Mouse (Mus musculus): Measurements from ENCODE around the gene Ftsj1.

- no peak for TF ChIP-seq ZC3H11A (IDR thresholded peaks at IDR 0.05; ENCODE audit: borderline replicate concordance, low read depth, low read length)
- no peak for TF ChIP-seq MAFK (IDR thresholded peaks at IDR 0.05; ENCODE audit: insufficient read depth, low read depth, low read length)
- TF ChIP-seq CHD2 (IDR thresholded peaks at IDR 0.05; ENCODE audit: low read depth, low read length) = no peak
- TF ChIP-seq HCFC1 (IDR thresholded peaks at IDR 0.05; ENCODE audit: borderline replicate concordance, insufficient read depth, low read length) = no peak
Observed at GRCm38 (mm10) chrX:8222678-8223421, 29.4 kb downstream of the Ftsj1 start.

Measured in ES-E14 (cell line).